Mouse (Mus musculus): ENCODE data around the gene Tedc2. TPM values are rescaled to one million over a fixed set of nuclear protein-coding genes. Genes with fewer than 3 reads are reported as not detected.
A peak's percentile ranks its signal among the peaks of the same experiment; 100 is the strongest.

The Tedc2 gene
- total RNA-seq, 2 experiments from 2014 or later = 5.7 to 6.4 TPM

- DNase-seq = no peak
Observed at GRCm38 (mm10) chr17:24212441-24213018, 8.1 kb downstream of the Tedc2 start.

GRCm38 (mm10) chr17:24211631-24212440 is 8.8 kb downstream of the Tedc2 start:
- DNase-seq = peak; percentile 79 to 80

DNA sequence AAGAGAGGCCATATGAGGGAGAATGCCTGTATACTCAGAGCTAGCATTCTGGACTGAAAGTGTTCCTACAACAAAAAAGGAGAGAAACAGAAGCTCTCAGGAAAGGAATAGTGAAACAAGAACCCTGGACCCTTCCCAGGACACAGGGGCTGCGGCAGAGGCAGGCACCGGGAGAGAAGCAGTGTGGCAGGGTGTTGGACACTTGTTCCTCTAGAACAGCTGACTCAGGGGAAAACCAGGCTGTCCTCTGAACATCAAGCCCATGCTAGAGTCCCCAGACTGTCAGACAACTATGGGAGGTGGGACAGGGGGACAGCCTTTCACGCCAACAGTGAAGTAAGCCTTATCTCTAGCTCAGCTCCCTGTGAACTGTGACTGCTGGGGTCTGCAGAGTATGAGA is 10.1 kb downstream of the Tedc2 start:
- no peak for DNase-seq

- no peak for DNase-seq
Observed at GRCm38 (mm10) chr17:24209916-24210240, 10.8 kb downstream of the Tedc2 start.

DNA sequence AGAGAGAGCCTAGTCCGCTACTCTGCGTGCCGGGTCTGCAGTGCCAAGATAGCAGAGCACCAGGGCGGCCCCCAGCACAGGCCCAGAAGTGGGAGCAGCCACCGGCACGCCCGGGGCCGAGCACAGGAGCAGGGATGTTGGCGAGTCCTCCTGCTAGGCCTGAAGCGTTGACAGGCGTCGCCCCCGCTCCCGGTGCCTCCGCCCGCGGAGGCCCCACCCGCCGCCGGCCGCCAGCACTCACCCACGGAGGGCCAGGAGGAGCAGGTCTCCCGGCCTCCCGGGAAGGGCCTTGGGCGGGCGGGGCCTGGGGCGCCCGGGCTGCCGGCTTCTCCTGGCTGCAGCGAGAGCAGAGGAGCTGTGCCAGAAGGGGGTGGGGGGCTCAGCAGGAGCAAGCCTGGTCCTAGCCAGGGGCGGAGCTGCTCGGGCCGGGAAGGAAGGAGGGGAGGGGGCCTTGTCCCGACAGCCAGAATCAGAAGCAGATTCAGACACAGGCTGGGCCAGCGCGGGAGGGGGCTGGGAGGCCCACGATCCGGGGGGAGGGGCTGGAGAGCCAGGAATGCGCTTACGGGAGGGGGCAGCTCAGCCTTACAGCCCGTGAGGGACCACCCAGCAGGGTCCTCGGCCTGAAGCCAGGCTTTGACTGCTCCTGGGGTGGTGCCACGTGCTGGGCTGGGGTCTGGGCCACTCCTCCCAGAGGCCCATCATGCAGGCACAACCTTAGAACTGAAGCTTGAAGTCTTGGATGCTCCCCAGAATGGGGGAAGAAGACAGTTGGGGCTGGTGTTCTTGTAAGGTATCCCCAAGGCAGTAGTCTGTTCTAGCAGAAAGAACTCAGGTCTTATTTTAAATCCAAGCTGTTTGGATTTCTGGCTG is 11.4 kb downstream of the Tedc2 start, which contains the start of gene Ntn3:
Gene Ntn3 (minus strand): TSS at position 489 of the 873 bp plus-strand sequence.
- peak; percentile 52 to 71 for DNase-seq

DNA sequence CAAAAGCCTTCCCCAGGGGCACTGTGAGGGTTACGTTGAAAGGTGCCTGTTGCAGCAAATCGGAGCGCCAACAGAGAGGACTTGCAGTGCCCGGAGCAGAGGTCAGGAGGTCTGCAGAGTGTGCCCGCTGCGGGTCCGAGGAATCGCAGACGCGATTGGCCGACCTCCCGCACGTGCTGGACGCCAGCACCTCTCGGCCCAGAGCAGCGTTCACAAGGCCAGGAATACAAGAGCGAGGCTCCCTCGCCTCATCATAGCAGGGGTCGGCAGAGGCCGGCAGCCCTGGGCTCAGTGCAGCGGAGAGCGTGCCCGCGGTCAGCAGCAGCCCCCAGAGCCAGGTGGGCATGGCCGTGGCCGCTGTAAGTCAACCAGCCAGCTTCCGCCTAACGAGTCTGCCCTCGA is 12.0 kb downstream of the Tedc2 start:
- peak; percentile 22 to 64 for DNase-seq

DNA sequence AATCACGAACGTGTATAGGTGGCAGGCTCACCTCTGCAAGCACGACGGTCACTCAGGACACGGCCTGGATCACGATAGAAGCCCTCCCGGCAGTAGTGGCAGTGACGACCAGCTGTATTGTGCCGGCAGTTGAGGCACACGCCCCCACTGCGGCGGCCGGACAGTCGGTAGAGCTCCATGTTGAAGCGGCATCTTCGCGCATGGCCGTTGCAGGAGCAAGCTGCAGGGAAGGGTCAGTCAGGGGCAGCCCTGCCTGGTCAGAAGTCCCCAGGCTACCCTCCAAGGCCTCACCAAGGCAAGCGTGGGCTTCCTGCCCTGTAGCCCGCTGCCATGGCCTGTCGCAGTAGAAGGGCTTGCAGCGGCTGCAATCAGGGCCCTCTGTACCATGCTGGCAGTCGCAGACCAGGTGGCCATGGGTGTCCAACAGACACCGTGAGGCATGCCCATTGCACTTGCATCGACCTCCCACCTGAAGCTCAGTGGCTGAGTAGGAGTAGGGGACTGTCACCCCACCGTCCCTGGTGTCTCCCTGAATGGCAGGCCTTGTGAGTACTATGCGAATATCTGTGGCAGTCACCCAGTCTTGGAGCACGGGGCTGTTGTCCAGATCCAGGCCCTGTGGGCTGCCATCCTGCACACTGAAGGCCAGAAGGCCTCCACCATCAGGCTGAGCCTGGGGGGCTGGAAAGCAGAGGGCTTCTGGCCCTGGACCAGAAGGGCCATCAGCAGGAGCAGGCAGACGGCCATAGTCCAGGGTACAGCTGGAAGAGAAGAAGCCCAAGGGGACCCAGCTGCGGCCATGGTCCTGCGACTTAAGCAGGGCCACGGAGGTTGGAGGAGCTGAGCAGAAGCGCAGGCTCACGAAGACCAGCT is 12.6 kb downstream of the Tedc2 start:
- DNase-seq = no peak

DNA sequence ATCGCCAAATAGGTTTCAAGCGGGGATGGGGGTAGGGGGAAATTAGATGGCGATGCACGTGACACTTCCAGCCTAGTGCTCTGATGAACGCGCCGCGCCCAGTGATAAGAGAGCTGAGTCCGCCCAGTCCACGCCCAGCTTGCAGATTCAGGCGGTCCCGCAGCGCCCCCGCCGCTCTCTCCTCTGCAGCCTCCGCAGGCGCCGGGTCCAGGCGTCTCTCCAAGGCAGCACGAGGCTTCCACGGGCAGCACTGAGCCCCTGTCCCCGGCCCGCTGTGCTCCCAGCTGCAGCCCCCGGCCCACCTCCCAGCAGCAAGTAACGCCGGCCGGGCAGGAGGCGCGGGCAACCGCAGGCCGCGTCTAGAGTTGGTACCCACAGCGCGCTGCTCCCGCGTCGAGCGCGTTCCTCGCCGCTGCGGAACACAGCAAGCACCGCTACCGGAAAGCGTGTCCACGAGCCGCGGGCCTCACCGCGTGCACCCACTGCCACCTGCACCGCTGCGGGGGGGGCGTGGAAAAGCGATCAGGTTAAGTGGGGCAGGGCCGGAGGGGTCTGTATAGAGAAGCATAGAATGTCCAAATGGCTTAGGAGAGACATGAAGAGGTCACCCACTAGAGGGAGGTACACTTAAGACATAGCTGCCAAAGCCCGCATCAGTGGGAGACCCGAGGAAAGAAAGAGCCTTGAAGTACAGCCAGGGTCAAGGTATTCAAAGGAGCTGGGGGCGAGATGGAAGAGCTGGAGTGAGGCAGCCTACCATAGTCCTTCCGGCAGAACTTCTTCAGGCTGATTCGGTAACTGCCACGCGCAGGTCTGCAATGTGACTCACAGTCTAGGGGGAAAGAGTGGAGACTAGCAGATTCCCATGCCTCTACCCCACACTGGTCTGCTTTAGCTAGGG is 13.9 kb downstream of the Tedc2 start:
- DNase-seq = peak; percentile 65 to 76

DNA sequence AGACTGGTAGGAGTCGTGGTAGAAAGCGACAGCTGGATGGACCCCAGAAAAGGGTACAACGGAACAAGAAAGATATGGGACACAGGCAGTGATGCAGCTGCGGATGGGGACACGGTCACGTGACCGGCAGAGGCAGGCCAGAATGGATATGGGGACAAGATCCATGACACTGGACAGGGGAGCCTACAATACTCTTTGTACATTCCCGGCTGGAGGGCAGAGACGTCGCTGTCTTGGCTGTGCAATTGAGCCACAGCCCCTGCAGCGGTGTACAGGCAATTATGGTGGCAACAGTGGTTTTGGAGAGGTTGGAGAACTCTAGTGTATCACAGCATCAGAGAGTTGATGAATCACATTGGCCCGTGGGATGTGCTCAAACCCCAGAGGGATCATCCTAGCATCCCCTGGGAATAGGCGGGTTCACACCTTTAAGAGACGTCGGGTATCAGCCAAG is 14.7 kb downstream of the Tedc2 start:
- DNase-seq = peak; percentile 48 to 75

DNA sequence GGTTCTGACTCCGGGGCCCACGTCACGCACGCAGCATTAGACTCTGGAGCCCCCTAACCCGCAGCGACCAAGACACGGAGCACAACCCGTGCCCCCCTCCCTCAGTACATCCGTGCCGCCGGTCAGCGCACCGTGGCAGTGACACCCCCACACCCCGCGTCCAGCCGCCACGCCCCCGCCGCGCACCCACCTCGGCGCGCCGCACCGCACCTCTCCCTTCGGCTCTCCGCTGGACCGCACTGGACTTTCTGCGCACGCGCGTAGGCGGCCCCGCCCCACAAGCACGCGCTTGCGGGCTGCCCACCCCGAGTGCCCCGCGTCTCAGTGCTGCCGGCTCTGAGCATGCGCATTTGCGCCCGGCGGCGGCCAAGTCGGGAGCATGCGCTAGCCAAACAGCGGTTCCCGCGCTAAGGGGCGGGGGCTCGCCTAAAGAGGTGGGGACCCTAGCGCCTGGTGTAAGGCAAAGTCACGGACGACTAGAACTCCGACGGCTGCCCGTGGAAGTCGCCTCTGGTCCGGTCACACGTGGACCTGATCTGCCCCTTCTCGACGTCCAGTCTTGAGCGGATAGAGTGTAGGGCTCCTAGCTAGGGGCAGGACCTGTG is 15.3 kb downstream of the Tedc2 start, which contains the start of gene Tbc1d24:
Gene Tbc1d24 (minus strand): TSS at position 279 of the 605 bp plus-strand sequence.
- peak; percentile 96 to 98 for DNase-seq

GRCm38 (mm10) chr17:24204846-24205245 is 15.8 kb downstream of the Tedc2 start:
- DNase-seq = peak; percentile 22 to 37

- DNase-seq = peak; percentile 41 to 47
Observed at GRCm38 (mm10) chr17:24203611-24204534, 16.8 kb downstream of the Tedc2 start.

DNA sequence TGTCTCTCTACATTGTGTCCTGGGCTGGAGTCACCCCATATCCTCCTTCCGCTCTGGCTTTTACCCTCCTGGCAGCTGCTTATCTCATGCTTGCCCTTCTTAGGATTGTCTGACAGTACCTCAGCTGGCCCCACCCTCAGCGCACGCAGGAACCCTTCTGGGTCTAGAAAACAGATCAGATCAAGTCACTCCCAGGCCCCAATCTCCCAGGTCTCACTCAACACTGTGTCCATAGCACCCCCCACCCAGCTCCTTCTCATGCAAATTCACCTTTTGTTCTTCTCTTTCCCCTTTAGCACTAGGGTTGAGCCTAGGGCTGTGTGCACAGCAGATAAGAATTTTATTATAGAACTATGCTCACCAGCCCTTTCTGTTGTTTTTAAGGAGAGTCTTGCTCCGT is 17.6 kb downstream of the Tedc2 start:
- no peak for DNase-seq

- DNase-seq = no peak
Observed at GRCm38 (mm10) chr17:24201092-24201491, 19.6 kb downstream of the Tedc2 start.

DNA sequence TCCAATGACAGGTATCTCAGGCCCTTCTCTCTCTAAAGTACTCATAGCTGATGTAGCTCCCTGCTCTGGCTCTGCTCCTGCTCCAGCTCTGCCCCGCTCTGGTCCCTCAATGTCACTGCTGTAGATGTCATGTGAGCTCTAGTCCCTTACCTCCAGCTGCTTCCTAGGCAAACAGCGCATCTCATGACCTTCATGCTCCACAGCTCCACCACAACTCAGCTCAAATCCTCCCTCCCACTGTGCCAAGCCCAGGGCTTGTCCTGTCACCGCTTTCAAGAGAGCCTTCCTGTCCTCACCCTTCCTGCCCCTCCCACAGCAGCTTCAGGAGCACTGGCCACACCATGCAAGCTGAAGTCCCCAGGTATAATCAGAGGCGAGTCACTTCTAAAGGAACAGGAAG is 20.9 kb downstream of the Tedc2 start:
- DNase-seq = no peak

DNA sequence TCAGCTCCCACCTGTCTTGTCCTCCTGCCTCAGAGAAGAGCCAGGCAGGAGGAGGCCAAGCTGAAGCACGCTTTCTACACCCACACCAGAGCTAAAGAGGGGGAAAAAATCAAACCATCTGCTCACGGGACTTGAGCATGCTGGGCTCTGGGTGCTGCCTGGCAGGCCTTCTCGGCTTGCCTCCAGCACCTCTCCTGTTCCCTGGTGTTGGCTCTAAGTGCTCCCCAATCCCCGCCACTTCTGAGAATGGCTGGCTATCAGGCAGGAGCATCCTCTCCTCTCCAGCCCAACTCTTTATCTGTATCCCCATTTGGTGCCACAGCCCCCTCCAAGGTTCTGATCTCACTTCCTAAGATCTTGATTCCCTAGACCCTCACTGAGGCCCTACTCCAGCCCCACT is 21.4 kb downstream of the Tedc2 start:
- DNase-seq = no peak

DNA sequence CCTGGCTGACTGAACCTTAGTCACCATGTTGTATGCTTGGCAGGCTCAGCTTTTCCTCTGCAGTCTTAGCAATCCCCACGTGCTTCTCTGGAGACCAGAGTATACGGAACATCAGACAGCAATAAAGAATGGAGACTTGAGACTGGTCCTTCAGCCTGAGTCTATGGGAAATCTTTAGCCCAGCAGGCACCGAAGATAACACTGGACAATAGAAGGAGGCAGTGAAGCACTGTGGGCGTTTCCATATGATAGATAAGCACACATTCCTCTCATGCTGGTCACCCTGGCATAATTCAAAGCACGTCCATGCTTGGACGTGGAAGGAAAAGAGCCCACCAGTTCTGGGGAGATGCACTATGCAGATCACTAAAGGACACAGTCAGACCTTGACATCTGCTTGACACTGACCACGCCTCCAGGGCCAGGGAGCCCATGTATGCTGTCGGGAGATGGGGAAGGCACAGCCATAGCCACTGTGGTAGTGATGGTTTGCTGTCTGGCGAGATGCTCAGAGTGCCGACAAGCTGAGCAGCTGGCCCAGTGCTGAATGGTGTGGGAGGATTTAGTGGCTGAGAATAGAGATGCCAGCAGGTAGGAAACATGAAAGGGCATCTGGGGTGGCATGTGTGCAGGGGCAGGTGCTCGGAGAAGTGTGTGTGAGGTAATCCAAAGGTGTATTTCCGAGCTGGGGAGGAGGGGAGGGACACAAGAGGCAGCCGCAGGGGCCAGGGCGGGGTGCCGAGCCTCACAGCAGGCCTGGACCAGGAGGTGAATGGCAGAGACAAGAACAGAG is 23.4 kb downstream of the Tedc2 start:
- DNase-seq = no peak

DNA sequence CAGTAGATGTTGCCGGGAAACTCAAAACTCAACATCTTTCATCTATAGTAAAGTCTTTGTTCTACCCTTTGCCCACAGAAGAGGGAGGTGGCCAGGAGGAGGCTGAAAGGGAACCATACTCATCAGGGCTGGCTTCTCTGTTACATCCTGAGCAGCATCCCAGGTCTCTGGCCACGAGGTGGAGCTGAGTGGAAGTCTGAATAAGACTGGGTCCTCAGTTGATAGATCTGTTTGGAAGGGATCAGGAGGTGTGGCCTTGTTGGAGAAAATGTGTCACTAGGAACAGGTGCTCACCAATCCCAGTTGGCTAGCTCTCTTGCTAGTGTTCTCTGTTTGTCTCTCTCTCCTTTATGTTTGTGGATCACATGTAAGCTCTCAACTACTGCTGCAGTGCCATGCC is 25.3 kb downstream of the Tedc2 start:
- DNase-seq = no peak

Data from adrenal gland, postnatal 36 days (tissue).